In genomic region chr7:117106691-117107191, GRCm38 (mm10) we compare ENCODE assay signal across 15 mouse cellular contexts.
DNase-seq lines count a peak whose midpoint lies in the region; ATAC-seq lines count a peak whose summit lies in the region.
"Had no signal": no experiment of that assay in that cellular context is flagged by ENCODE, and none has a peak within 500 bp of the region (broad histone marks: within the 10 kb centered on the region; RNA-seq: fewer than 3 reads in every experiment).

No protein-coding gene starts in this region.

- no peaks in the 10 kb centered on the region for H3K4me1 ChIP-seq in midbrain, embryonic 14.5 days (ENCODE audit: control insufficient read depth, insufficient read depth, low read length)
- H3K4me1 ChIP-seq: forebrain, embryonic 10.5 days; hindbrain, embryonic 15.5 days; limb, embryonic 13.5 days; megakaryocyte, embryonic 14.5 days had no signal

- H3K4me3 ChIP-seq in midbrain, embryonic 14.5 days (replicated peaks; ENCODE audit: low read depth, low read length), result no peak overlapping the region
- H3K4me3 ChIP-seq: forebrain, embryonic 10.5 days; hindbrain, embryonic 15.5 days; limb, embryonic 13.5 days; megakaryocyte, embryonic 14.5 days had no signal

- no peaks in the 10 kb centered on the region for H3K36me3 ChIP-seq in midbrain, embryonic 14.5 days (ENCODE audit: control insufficient read depth, insufficient read depth, low read length)
- H3K36me3 ChIP-seq: forebrain, embryonic 10.5 days; hindbrain, embryonic 15.5 days; limb, embryonic 13.5 days had no signal

- DNase-seq in brain, adult 2 months (ENCODE audit: low read depth, low spot score), result peak; percentile 94
- peak; percentile 85 to 87 for DNase-seq in frontal cortex, adult 2 months (ENCODE audit: extremely low spot score in 1 of 2, low spot score in 1 of 2)
- peak; percentile 22 to 42 for DNase-seq in layer of hippocampus, postnatal 10 days (ENCODE audit: low spot score in 2 of 2)
- peak; percentile 86 for DNase-seq in right cerebral cortex, adult 18-20 months
- DNase-seq in lung, postnatal 36 days, result no peak
- no peak for DNase-seq in midbrain, embryonic 14.5 days
- no peak for DNase-seq in urinary bladder, postnatal 4 days (ENCODE audit: low spot score in 2 of 2)
- DNase-seq: adrenal gland, postnatal 36 days; cerebellum, adult 2 months; liver, postnatal 0 days; spleen, adult 18-20 months had no signal

- no peak for ATAC-seq in midbrain, embryonic 14.5 days (ENCODE audit: low FRiP score, low TSS enrichment)
- ATAC-seq: liver, postnatal 0 days had no signal

- H3K4me2 ChIP-seq in midbrain, embryonic 14.5 days (ENCODE audit: low read length), result no peak overlapping the region
- H3K4me2 ChIP-seq: hindbrain, embryonic 15.5 days; limb, embryonic 13.5 days had no signal

- no peaks in the 10 kb centered on the region for H3K27me3 ChIP-seq in midbrain, embryonic 14.5 days (ENCODE audit: control insufficient read depth, insufficient read depth, low read length)
- H3K27me3 ChIP-seq: hindbrain, embryonic 15.5 days; limb, embryonic 13.5 days; megakaryocyte, embryonic 14.5 days had no signal

- H3K9me3 ChIP-seq in midbrain, embryonic 14.5 days (ENCODE audit: control insufficient read depth, low read length), result no peaks in the 10 kb centered on the region
- H3K9me3 ChIP-seq: forebrain, embryonic 10.5 days; hindbrain, embryonic 15.5 days; limb, embryonic 13.5 days had no signal

- H3K27ac ChIP-seq in midbrain, embryonic 14.5 days (replicated peaks; ENCODE audit: low read depth, low read length), result no peak overlapping the region
- H3K27ac ChIP-seq: forebrain, embryonic 10.5 days; hindbrain, embryonic 15.5 days; limb, embryonic 13.5 days had no signal

- H3K9ac ChIP-seq in midbrain, embryonic 14.5 days (replicated peaks; ENCODE audit: low read length), result no peak overlapping the region
- H3K9ac ChIP-seq: hindbrain, embryonic 15.5 days; limb, embryonic 13.5 days; liver, postnatal 0 days had no signal

- 92% methylated on average over 7 of the region's 7 CpGs for WGBS in midbrain, embryonic 14.5 days

Comparison
In these comparisons a context has a peak if more than half of its experiments do, and no peak if none do; other contexts are left out.
1. DNase-seq: peak in brain, adult 2 months (single experiment), frontal cortex, adult 2 months (2 of 2), layer of hippocampus, postnatal 10 days (2 of 2) and right cerebral cortex, adult 18-20 months (single experiment); none in lung, postnatal 36 days (single experiment), midbrain, embryonic 14.5 days (single experiment) and urinary bladder, postnatal 4 days (0 of 2).